Mouse (Mus musculus) cerebellum, adult 2 months (tissue): Measurements from ENCODE around the gene Cfap43.

Source experiments
- CTCF ChIP-seq: fragments of 200-500 bp; IDR thresholded peaks from 2 replicates; pipeline ENCODE4 v1.5.1; 2011; ENCODE audit warnings: low read depth, mild to moderate bottlenecking, control low read depth, low read length, moderate library complexity, borderline replicate concordance; ENCODE audit not compliant: insufficient read depth
- POLR2A ChIP-seq: fragments of 200-500 bp; IDR thresholded peaks from 2 replicates; pipeline ENCODE4 v1.6.1; 2011; ENCODE audit warnings: low read length, control low read depth, borderline replicate concordance; ENCODE audit not compliant: insufficient read depth

DNA sequence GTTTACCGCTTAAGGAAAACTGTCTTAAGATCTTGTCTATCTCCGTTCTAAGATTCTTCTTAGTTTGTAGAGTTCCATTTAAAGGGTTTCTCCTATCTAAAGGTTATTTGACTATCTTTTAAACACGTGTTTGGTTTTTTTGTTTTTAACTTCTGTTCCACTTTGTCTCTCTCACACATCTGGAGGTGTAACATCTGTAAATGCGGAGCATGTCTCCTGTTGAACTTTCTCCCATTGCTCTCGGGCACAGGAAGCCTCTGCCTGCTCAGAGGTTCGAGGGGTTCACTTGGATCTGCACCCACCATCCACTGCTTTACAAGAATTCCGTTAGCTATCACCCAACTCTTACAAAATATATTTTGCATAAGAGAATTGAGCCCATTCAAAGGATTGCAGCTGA, 37.5 kb downstream of the Cfap43 start:
- TF ChIP-seq CTCF, result no peak
- TF ChIP-seq POLR2A, result no peak
